Mouse (Mus musculus): ENCODE measurements at regions not wholly inside any gene's neighbourhood (a gene's known extent, or its start where the extent isn't known, plus 50 kb on each side); places are given as distances from the start of the nearest gene placed in this dataset.

DNA sequence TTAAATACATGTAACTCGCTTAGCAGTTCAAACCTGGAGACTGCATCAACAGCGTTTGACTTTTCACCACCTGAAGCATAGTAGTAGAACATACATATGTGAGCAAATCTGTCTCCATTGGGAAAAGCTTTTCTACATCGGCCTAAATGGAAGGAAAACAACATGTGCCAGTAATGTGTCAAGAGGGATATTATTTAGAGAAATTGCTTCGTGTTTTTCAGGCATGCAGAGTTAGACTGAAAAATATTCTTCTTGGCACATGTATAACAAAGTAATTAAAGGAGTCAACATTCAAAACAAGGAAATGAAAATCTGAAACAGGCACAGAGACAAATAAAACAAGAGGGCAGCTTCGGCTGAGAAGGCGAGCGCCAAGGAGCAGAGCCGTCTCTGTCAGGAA is 236.7 kb upstream of the Slc24a2 start:
- TF ChIP-seq CTCF (IDR thresholded peaks at IDR 0.05; ENCODE audit: borderline replicate concordance, insufficient read depth, low read length) = no peak
- no peak for TF ChIP-seq POLR2A (IDR thresholded peaks at IDR 0.05; ENCODE audit: low read depth, low read length)

Data from embryonic fibroblast, embryonic 13.5 days (primary cell).